Mouse (Mus musculus) adrenal gland, postnatal 25 days (tissue): ENCODE measurements around the gene Cklf. TPM values are rescaled to one million over a fixed set of nuclear protein-coding genes. Genes with fewer than 3 reads are reported as not detected.
A peak's percentile ranks its signal among the peaks of the same experiment; 100 is the strongest.
"Not testable (repeated sequence)": the region's sequence is repeated elsewhere in the genome, so short reads cannot be mapped to it uniquely, and the experiment has no call there.

Source experiments
- DNase-seq: peaks from one replicate; pipeline ENCODE4 v3.0.0; 2021; ENCODE audit warnings: mixed read lengths
- total RNA-seq: library from RNA; stranded (reverse); gene quantifications from 2 replicates; pipeline ENCODE4 v1.2.3, GENCODE M21; 2021

The Cklf gene
- total RNA-seq, 1 experiment from 2014 or later, result 94.0 TPM

DNA sequence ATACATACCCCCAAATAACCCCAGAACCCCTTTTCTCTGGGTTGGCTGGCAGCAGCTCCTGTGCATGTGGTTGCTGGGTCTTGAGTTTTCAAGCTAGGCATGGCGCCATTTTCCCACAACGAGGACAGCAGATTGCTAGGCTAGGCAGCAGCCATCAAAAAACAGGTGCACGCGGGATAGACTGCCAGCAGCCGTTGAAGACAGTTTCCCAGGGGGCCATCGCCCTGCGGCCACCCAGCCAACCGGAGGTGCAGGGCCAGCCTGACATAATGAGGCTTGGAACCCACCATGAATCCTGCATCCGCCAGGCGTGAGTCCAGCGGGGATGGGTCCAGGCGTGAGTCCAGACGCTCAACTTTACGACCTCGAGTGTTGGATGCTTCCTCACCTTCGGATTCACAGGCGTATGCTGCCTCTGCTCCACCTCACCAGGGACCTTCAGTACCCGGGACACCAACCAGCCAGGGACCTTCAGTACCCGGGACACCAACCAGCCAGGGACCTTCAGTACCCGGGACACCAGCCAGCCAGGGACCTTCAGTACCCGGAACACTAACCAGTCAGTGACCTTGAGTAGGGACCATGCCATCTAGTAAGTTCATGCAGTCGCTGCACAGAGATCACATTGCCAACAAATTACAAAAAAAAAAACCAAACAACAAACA, 13.7 kb downstream of the Cklf start:
- peak; percentile 20 for DNase-seq

DNA sequence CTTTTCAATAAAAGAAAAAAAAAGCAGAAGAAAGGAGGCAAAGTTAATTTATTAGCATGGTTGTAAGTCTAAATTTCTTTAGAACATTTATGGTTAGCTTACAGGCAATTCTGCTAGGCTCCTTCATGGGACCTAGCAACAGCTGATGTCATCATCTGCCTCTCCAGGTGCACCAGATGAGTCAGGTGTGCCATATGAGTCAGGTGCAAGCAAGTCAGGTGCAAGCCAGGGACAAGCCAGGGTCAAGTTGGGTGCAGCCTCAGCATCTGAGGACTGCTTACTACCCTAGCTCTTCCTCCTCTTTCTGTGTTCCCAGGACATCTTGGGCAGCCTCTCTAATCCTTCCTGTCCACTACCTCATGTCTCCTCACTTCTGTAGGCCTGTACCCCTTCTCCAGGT, 17.7 kb downstream of the Cklf start:
- no peak for DNase-seq

DNA sequence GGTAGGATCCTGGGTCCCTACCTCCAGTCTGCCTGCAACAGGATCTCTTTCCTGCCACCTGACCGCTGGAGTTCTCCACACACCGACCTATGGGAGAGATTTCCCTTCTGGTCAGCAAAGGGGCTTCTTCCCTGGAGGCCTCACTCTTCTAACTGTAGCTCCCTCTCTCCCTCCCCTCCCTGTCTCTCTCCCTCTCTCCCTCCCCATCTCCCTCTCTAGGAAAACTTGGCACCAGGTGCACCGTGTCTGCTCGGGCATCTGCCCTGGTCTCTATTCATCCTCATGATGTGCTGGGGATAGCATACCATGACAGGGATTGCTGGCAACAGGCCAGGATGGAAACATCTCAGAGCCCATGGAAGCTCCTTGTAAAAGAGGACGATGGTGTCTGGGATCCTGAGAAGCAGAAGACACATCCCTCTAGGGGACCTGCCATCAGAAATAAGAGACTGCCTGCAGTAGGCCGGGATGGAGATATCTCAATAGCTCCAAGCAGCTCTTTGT, 18.3 kb downstream of the Cklf start:
- DNase-seq, result no peak

- DNase-seq, result not testable (repeated sequence)
Measured at GRCm38 (mm10) chr8:104293081-104293480, 42.4 kb downstream of the Cklf start, which contains the start of gene Cmtm2a. Cmtm2a (minus strand) TSS chr8:104293181.

GRCm38 (mm10) chr8:104294396-104294795, 43.7 kb downstream of the Cklf start:
- no peak for DNase-seq

DNA sequence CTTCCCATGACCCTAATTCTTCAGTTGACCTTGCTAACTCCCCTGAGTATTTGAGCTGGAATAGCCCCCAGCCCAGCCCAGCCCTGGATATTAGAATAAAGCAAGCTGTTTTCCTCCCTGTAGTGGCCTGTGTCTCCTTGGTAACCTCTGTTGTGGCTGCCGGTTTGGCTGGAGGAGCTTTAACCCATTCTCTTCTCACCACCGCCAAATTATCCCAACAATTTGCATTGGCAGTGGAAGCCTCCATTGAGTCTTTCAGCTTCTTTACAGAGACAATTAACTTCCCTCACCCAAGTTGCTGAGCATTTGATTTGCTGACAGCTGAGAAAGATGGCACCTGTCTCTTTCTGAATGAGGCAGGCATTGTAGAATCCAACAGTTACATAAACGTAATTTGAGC, 50.9 kb downstream of the Cklf start:
- DNase-seq, result not testable (repeated sequence)

- DNase-seq, result not testable (repeated sequence)
Measured at GRCm38 (mm10) chr8:104302536-104302935, 51.9 kb downstream of the Cklf start.

GRCm38 (mm10) chr8:104304962-104305361, 54.3 kb downstream of the Cklf start:
- no peak for DNase-seq

DNA sequence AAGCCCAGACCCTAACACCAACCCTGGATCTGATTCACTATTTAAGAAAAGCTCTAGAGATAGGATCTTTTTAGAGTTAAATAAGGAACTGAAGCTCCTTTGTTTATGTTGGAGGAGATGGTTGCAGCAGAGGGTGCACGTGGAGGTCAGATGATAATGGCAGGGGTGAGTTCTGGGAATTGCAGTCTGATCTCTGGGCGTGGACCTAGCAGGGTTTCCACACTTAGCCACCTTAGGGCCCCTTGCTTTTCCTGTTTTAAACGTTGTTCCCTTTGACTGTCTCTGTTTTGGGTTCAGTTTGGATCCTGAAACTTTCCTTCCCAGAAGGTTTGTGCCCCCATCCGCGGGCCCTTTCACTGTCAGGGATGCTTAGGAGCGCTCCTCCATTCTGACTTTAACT, 57.7 kb downstream of the Cklf start:
- DNase-seq, result not testable (repeated sequence)

GRCm38 (mm10) chr8:104309441-104310155, 58.9 kb downstream of the Cklf start, which contains the start of the genes Gm45711 and Cmtm1:
Gm45711 (minus strand) TSS chr8:104310081.
Cmtm1 (minus strand) TSS chr8:104310145.
- peak; percentile 56 for DNase-seq

GRCm38 (mm10) chr8:104312023-104312422, 61.4 kb downstream of the Cklf start:
- not testable (repeated sequence) for DNase-seq

DNA sequence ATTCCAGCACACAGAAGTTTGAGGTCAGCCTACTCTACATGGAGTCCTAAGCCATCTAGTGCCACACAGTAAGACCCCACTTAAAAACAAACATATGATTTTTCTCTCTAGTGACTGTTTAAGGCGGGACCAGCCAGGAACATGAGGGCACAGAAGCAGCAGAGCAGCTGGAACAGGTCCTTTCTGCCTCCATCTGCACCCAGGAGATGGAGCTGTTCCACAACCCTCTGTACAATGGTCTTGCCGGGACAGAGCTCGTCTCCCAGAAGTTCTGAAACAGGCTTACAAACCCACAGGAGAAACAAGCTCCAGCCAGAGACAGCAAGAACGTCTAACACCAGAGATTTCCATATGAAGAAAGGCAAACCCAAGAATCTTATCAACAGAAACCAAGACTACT, 62.6 kb downstream of the Cklf start:
- no peak for DNase-seq

Other genes starting within 250 kb of the Cklf start
- 50.0 and 59.8 TPM in 2 replicates for gene Cdh5, start 149.2 kb upstream of the Cklf start, total RNA-seq
- 3.7 and 9.3 TPM in 2 replicates for gene Bean1, start 80.4 kb upstream of the Cklf start, total RNA-seq
- 52.3 and 78.8 TPM in 2 replicates for gene Tk2, start 2.3 kb upstream of the Cklf start, total RNA-seq
- 0.97 and 3.6 TPM in 2 replicates for gene Cmtm2a, start 42.3 kb downstream of the Cklf start, total RNA-seq
- not detected in 2 replicates for gene Gm45711, start 59.2 kb downstream of the Cklf start, total RNA-seq
- gene Cmtm1, start 59.3 kb downstream of the Cklf start, total RNA-seq, result 0.52 and 1.0 TPM in 2 replicates
- gene Gm11020, start 70.7 kb downstream of the Cklf start, total RNA-seq, result not detected in 2 replicates
- gene Cmtm2b, start 71.4 kb downstream of the Cklf start, total RNA-seq, result not detected in 2 replicates
- 73.6 and 85.9 TPM in 2 replicates for gene Cmtm3, start 88.5 kb downstream of the Cklf start, total RNA-seq
- gene Cmtm4, start 144.9 kb downstream of the Cklf start, total RNA-seq, result 44.4 and 46.0 TPM in 2 replicates
- gene Dync1li2, start 192.2 kb downstream of the Cklf start, total RNA-seq, result 138 and 198 TPM in 2 replicates